Mouse (Mus musculus): ENCODE data around the gene Olfr560. TPM values are rescaled to one million over a fixed set of nuclear protein-coding genes. Genes with fewer than 3 reads are reported as not detected.

Gene Olfr560
- polyA plus RNA-seq (2014; fragmentation: Illumina TruSeq; extraction: RNeasy Lipid Tissue Mini Kit (QIAGEN cat#74804)) = not detected

DNA sequence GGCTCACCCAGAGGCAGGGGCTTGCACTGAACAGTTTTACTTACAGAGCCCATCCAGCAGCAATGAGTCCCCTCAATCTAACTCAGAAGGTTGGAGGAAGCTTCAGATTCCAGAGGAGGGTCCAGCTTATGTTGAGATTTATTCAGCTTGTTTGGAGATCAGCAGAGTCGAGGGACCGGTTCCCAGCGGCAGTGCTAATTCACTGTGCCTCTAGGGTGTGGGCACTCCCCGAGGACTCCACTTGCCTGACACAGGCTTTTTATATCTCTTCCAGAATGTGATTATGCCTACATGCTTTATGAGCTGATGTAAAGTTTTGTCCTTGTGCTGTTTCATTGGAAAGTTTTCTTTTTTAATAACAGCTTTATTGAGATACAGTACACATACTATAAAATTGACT, at the start of gene Olfr560, which contains the start of gene Olfr78:
Olfr560 (minus strand) TSS at position 101 of the 400 bp plus-strand sequence.
Olfr78 (minus strand) TSS at position 206 of the 400 bp plus-strand sequence.

GRCm38 (mm10) chr7:102803180-102803579, 44.0 kb upstream of the Olfr560 start, which contains the start of gene Olfr564:
Olfr564 (plus strand) TSS chr7:102803480.

GRCm38 (mm10) chr7:102770921-102771320, 11.8 kb upstream of the Olfr560 start, which contains the start of gene Olfr561:
Olfr561 (plus strand) TSS chr7:102771221.

GRCm38 (mm10) chr7:102727391-102727790, 31.8 kb downstream of the Olfr560 start, which contains the start of gene Olfr559:
Olfr559 (minus strand) TSS chr7:102727491.

GRCm38 (mm10) chr7:102718970-102719369, 40.2 kb downstream of the Olfr560 start, which contains the start of gene Olfr33:
Olfr33 (minus strand) TSS chr7:102719070.

GRCm38 (mm10) chr7:102701915-102702314, 57.3 kb downstream of the Olfr560 start, which contains the start of gene Olfr558:
Olfr558 (plus strand) TSS chr7:102702215.

Other genes with a start within 250 kb of the Olfr560 start
- gene Olfr547, start 224.6 kb downstream of the Olfr560 start, polyA plus RNA-seq (2014; fragmentation: Illumina TruSeq; extraction: RNeasy Lipid Tissue Mini Kit (QIAGEN cat#74804)) = not detected
- not detected for gene Olfr548-ps1, start 218.5 kb downstream of the Olfr560 start, polyA plus RNA-seq (2014; fragmentation: Illumina TruSeq; extraction: RNeasy Lipid Tissue Mini Kit (QIAGEN cat#74804))
- gene Olfr549, start 209.5 kb downstream of the Olfr560 start, polyA plus RNA-seq (2014; fragmentation: Illumina TruSeq; extraction: RNeasy Lipid Tissue Mini Kit (QIAGEN cat#74804)) = not detected
- gene Trim21, start 193.9 kb downstream of the Olfr560 start, polyA plus RNA-seq (2014; fragmentation: Illumina TruSeq; extraction: RNeasy Lipid Tissue Mini Kit (QIAGEN cat#74804)) = 13.1 TPM
- not detected for gene Olfr550, start 187.9 kb downstream of the Olfr560 start, polyA plus RNA-seq (2014; fragmentation: Illumina TruSeq; extraction: RNeasy Lipid Tissue Mini Kit (QIAGEN cat#74804))
- gene Olfr551, start 167.5 kb downstream of the Olfr560 start, polyA plus RNA-seq (2014; fragmentation: Illumina TruSeq; extraction: RNeasy Lipid Tissue Mini Kit (QIAGEN cat#74804)) = not detected
- not detected for gene Olfr552, start 161.6 kb downstream of the Olfr560 start, polyA plus RNA-seq (2014; fragmentation: Illumina TruSeq; extraction: RNeasy Lipid Tissue Mini Kit (QIAGEN cat#74804))
- not detected for gene Olfr553, start 141.1 kb downstream of the Olfr560 start, polyA plus RNA-seq (2014; fragmentation: Illumina TruSeq; extraction: RNeasy Lipid Tissue Mini Kit (QIAGEN cat#74804))
- gene Olfr554, start 120.9 kb downstream of the Olfr560 start, polyA plus RNA-seq (2014; fragmentation: Illumina TruSeq; extraction: RNeasy Lipid Tissue Mini Kit (QIAGEN cat#74804)) = not detected
- gene Olfr555, start 100.5 kb downstream of the Olfr560 start, polyA plus RNA-seq (2014; fragmentation: Illumina TruSeq; extraction: RNeasy Lipid Tissue Mini Kit (QIAGEN cat#74804)) = not detected
- not detected for gene Olfr556, start 94.5 kb downstream of the Olfr560 start, polyA plus RNA-seq (2014; fragmentation: Illumina TruSeq; extraction: RNeasy Lipid Tissue Mini Kit (QIAGEN cat#74804))
- 6.5 TPM for gene Trim68, start 72.0 kb downstream of the Olfr560 start, polyA plus RNA-seq (2014; fragmentation: Illumina TruSeq; extraction: RNeasy Lipid Tissue Mini Kit (QIAGEN cat#74804))
- gene Olfr557, start 63.5 kb downstream of the Olfr560 start, polyA plus RNA-seq (2014; fragmentation: Illumina TruSeq; extraction: RNeasy Lipid Tissue Mini Kit (QIAGEN cat#74804)) = not detected
- gene Olfr558, start 57.2 kb downstream of the Olfr560 start, polyA plus RNA-seq (2014; fragmentation: Illumina TruSeq; extraction: RNeasy Lipid Tissue Mini Kit (QIAGEN cat#74804)) = 10.3 TPM
- gene Olfr33, start 40.3 kb downstream of the Olfr560 start, polyA plus RNA-seq (2014; fragmentation: Illumina TruSeq; extraction: RNeasy Lipid Tissue Mini Kit (QIAGEN cat#74804)) = not detected
- gene Olfr559, start 31.9 kb downstream of the Olfr560 start, polyA plus RNA-seq (2014; fragmentation: Illumina TruSeq; extraction: RNeasy Lipid Tissue Mini Kit (QIAGEN cat#74804)) = not detected
- 0.43 TPM for gene Olfr78, start 105 bp upstream of the Olfr560 start, polyA plus RNA-seq (2014; fragmentation: Illumina TruSeq; extraction: RNeasy Lipid Tissue Mini Kit (QIAGEN cat#74804))
- gene Olfr561, start 11.9 kb upstream of the Olfr560 start, polyA plus RNA-seq (2014; fragmentation: Illumina TruSeq; extraction: RNeasy Lipid Tissue Mini Kit (QIAGEN cat#74804)) = not detected
- gene Olfr564, start 44.1 kb upstream of the Olfr560 start, polyA plus RNA-seq (2014; fragmentation: Illumina TruSeq; extraction: RNeasy Lipid Tissue Mini Kit (QIAGEN cat#74804)) = not detected
- not detected for gene Olfr566, start 99.4 kb upstream of the Olfr560 start, polyA plus RNA-seq (2014; fragmentation: Illumina TruSeq; extraction: RNeasy Lipid Tissue Mini Kit (QIAGEN cat#74804))
- not detected for gene Olfr568, start 117.8 kb upstream of the Olfr560 start, polyA plus RNA-seq (2014; fragmentation: Illumina TruSeq; extraction: RNeasy Lipid Tissue Mini Kit (QIAGEN cat#74804))
- gene Olfr569, start 131.5 kb upstream of the Olfr560 start, polyA plus RNA-seq (2014; fragmentation: Illumina TruSeq; extraction: RNeasy Lipid Tissue Mini Kit (QIAGEN cat#74804)) = not detected
- not detected for gene Olfr570, start 135.2 kb upstream of the Olfr560 start, polyA plus RNA-seq (2014; fragmentation: Illumina TruSeq; extraction: RNeasy Lipid Tissue Mini Kit (QIAGEN cat#74804))
- not detected for gene Olfr571, start 158.2 kb upstream of the Olfr560 start, polyA plus RNA-seq (2014; fragmentation: Illumina TruSeq; extraction: RNeasy Lipid Tissue Mini Kit (QIAGEN cat#74804))
- gene Olfr572, start 165.0 kb upstream of the Olfr560 start, polyA plus RNA-seq (2014; fragmentation: Illumina TruSeq; extraction: RNeasy Lipid Tissue Mini Kit (QIAGEN cat#74804)) = not detected
- gene Olfr573-ps1, start 183.2 kb upstream of the Olfr560 start, polyA plus RNA-seq (2014; fragmentation: Illumina TruSeq; extraction: RNeasy Lipid Tissue Mini Kit (QIAGEN cat#74804)) = not detected
- gene Olfr574, start 189.1 kb upstream of the Olfr560 start, polyA plus RNA-seq (2014; fragmentation: Illumina TruSeq; extraction: RNeasy Lipid Tissue Mini Kit (QIAGEN cat#74804)) = not detected
- not detected for gene Olfr575, start 199.4 kb upstream of the Olfr560 start, polyA plus RNA-seq (2014; fragmentation: Illumina TruSeq; extraction: RNeasy Lipid Tissue Mini Kit (QIAGEN cat#74804))
- gene Olfr576, start 203.3 kb upstream of the Olfr560 start, polyA plus RNA-seq (2014; fragmentation: Illumina TruSeq; extraction: RNeasy Lipid Tissue Mini Kit (QIAGEN cat#74804)) = not detected
- gene Olfr577, start 216.6 kb upstream of the Olfr560 start, polyA plus RNA-seq (2014; fragmentation: Illumina TruSeq; extraction: RNeasy Lipid Tissue Mini Kit (QIAGEN cat#74804)) = not detected
- gene Olfr578, start 230.0 kb upstream of the Olfr560 start, polyA plus RNA-seq (2014; fragmentation: Illumina TruSeq; extraction: RNeasy Lipid Tissue Mini Kit (QIAGEN cat#74804)) = not detected

All from ovary, adult 10 weeks (tissue).